Mouse (Mus musculus): ENCODE measurements around the gene Nfib. TPM values are rescaled to one million over a fixed set of nuclear protein-coding genes. Genes with fewer than 3 reads are reported as not detected.

The Nfib gene
- total and polyA plus RNA-seq, 3 experiments, result not detected

- no peak overlapping the region for H3K9ac ChIP-seq (ENCODE audit: control insufficient read depth, low read depth, low read length, poor library complexity, severe bottlenecking)
- TF ChIP-seq GABPA (IDR thresholded peaks at IDR 0.05; ENCODE audit: low read depth, low read length) (no peak), MAFK (IDR thresholded peaks at IDR 0.05; ENCODE audit: borderline replicate concordance, low read depth, low read length) (no peak), MAX (IDR thresholded peaks at IDR 0.05; ENCODE audit: low read length) (no peak), JUND (IDR thresholded peaks at IDR 0.05; ENCODE audit: low read depth, low read length) (no peak), TBP (IDR thresholded peaks at IDR 0.05; ENCODE audit: low read depth, low read length) (no peak), POLR2AphosphoS2 (IDR thresholded peaks at IDR 0.05; ENCODE audit: low read length) (no peak), CHD2 (IDR thresholded peaks at IDR 0.05; ENCODE audit: low read length) (no peak), POLR2A (IDR thresholded peaks at IDR 0.05; ENCODE audit: control insufficient read depth in 1 of 2, insufficient read depth in 1 of 2, low read depth in 1 of 2, low read length in 2 of 2, poor library complexity in 1 of 2) (no peak), POLR2AphosphoS5 (IDR thresholded peaks at IDR 0.05; ENCODE audit: borderline replicate concordance, low read depth, low read length) (no peak), ZKSCAN1 (IDR thresholded peaks at IDR 0.05; ENCODE audit: low read depth, low read length) (no peak)
- no peaks in the 10 kb centered on the region for H3K4me1 ChIP-seq (ENCODE audit: control insufficient read depth in 1 of 2, insufficient read depth in 2 of 2, low read length in 2 of 2)
- no peaks in the 10 kb centered on the region for H3K36me3 ChIP-seq (ENCODE audit: control insufficient read depth in 1 of 2, insufficient read depth in 2 of 2, low read length in 2 of 2)
- H3K4me3 ChIP-seq (ENCODE audit: control insufficient read depth in 1 of 2, insufficient read depth in 1 of 2, low read depth in 2 of 2, low read length in 2 of 2), result no peak overlapping the region
- no peak overlapping the region for H3K27ac ChIP-seq (ENCODE audit: control insufficient read depth, low read depth, low read length)
- no peaks in the 10 kb centered on the region for H3K9me3 ChIP-seq (replicated peaks; ENCODE audit: insufficient read depth, low read length)
- H3K27me3 ChIP-seq (ENCODE audit: control insufficient read depth in 1 of 2, insufficient read depth in 2 of 2, low read length in 2 of 2), result no peaks in the 10 kb centered on the region
- no peak for DNase-seq (ENCODE audit: low read depth, low spot score)
- no peaks in the 10 kb centered on the region for H3K79me2 ChIP-seq (ENCODE audit: control insufficient read depth, insufficient read depth, low read length, poor library complexity)
These were observed 43.3 kb downstream of the Nfib start for GRCm38 (mm10) chr4:82662222-82662621.

GRCm38 (mm10) chr4:82661215-82661614 lies 44.3 kb downstream of the Nfib start:
- Histone ChIP-seq H3K4me1 (ENCODE audit: control insufficient read depth in 1 of 2, insufficient read depth in 2 of 2, low read length in 2 of 2) (no peaks in the 10 kb centered on the region), H3K27ac (ENCODE audit: control insufficient read depth, low read depth, low read length) (no peak overlapping the region), H3K36me3 (ENCODE audit: control insufficient read depth in 1 of 2, insufficient read depth in 2 of 2, low read length in 2 of 2) (no peaks in the 10 kb centered on the region), H3K79me2 (ENCODE audit: control insufficient read depth, insufficient read depth, low read length, poor library complexity) (no peaks in the 10 kb centered on the region), H3K4me3 (ENCODE audit: control insufficient read depth in 1 of 2, insufficient read depth in 1 of 2, low read depth in 2 of 2, low read length in 2 of 2) (no peak overlapping the region), H3K9me3 (replicated peaks; ENCODE audit: insufficient read depth, low read length) (no peaks in the 10 kb centered on the region), H3K27me3 (ENCODE audit: control insufficient read depth in 1 of 2, insufficient read depth in 2 of 2, low read length in 2 of 2) (no peaks in the 10 kb centered on the region), H3K9ac (ENCODE audit: control insufficient read depth, low read depth, low read length, poor library complexity, severe bottlenecking) (no peak overlapping the region)
- no peak for DNase-seq (ENCODE audit: low read depth, low spot score)
- TF ChIP-seq NELFE (IDR thresholded peaks at IDR 0.05; ENCODE audit: low read depth, low read length), result no peak
- no peak for TF ChIP-seq POLR2A (IDR thresholded peaks at IDR 0.05; ENCODE audit: control insufficient read depth in 1 of 2, insufficient read depth in 1 of 2, low read depth in 1 of 2, low read length in 2 of 2, poor library complexity in 1 of 2)
- TF ChIP-seq POLR2AphosphoS2 (IDR thresholded peaks at IDR 0.05; ENCODE audit: low read length), result no peak
- TF ChIP-seq MYC (IDR thresholded peaks at IDR 0.05; ENCODE audit: low read depth, low read length), result no peak
- no peak for TF ChIP-seq MXI1 (IDR thresholded peaks at IDR 0.05; ENCODE audit: low read depth, low read length)
- no peak for TF ChIP-seq MAX (IDR thresholded peaks at IDR 0.05; ENCODE audit: low read length)
- no peak for TF ChIP-seq ZMIZ1 (IDR thresholded peaks at IDR 0.05; ENCODE audit: low read depth, low read length)
- no peak for TF ChIP-seq MYB (IDR thresholded peaks at IDR 0.05; ENCODE audit: low read depth, low read length)
- TF ChIP-seq TBP (IDR thresholded peaks at IDR 0.05; ENCODE audit: low read depth, low read length), result no peak
- TF ChIP-seq HCFC1 (IDR thresholded peaks at IDR 0.05; ENCODE audit: low read depth, low read length), result no peak
- TF ChIP-seq NRF1 (IDR thresholded peaks at IDR 0.05; ENCODE audit: insufficient read depth, low read depth, low read length, poor library complexity, severe bottlenecking), result no peak
- TF ChIP-seq E2F4 (IDR thresholded peaks at IDR 0.05; ENCODE audit: borderline replicate concordance, low read depth, low read length), result no peak
- no peak for TF ChIP-seq ZKSCAN1 (IDR thresholded peaks at IDR 0.05; ENCODE audit: low read depth, low read length)
- TF ChIP-seq GABPA (IDR thresholded peaks at IDR 0.05; ENCODE audit: low read depth, low read length), result no peak
- TF ChIP-seq MEF2A (IDR thresholded peaks at IDR 0.05; ENCODE audit: extremely low read depth, insufficient replicate concordance, low read depth, low read length, poor library complexity, severe bottlenecking), result no peak
